Mouse (Mus musculus) cerebellum, adult 2 months (tissue): ENCODE measurements at regions not wholly inside any gene's neighbourhood (a gene's known extent, or its start where the extent isn't known, plus 50 kb on each side); places are given as distances from the start of the nearest gene placed in this dataset.

ENCODE experiments used
- DNase-seq, 2 experiments: peaks; one replicate each; pipeline ENCODE4 v3.0.0; 2021
- H3K27ac ChIP-seq: fragments of 200-500 bp; 2 replicates; pipeline ENCODE4 v1.5.1; 2012; ENCODE audit warnings: low read length, control low read depth, inconsistent platforms; ENCODE audit not compliant: insufficient read depth
- H3K27me3 ChIP-seq: fragments of 200-500 bp; 2 replicates; pipeline ENCODE4 v1.6.1; 2012; ENCODE audit warnings: inconsistent platforms, mild to moderate bottlenecking, low read length, moderate library complexity; ENCODE audit not compliant: control insufficient read depth, insufficient read depth
- H3K4me1 ChIP-seq: fragments of 200-500 bp; 2 replicates; pipeline ENCODE4 v1.6.1; 2011; ENCODE audit warnings: low read length; ENCODE audit not compliant: control insufficient read depth, insufficient read depth
- H3K4me3 ChIP-seq: fragments of 200-500 bp; replicated peaks from 2 replicates; pipeline ENCODE3; 2011; ENCODE audit warnings: mild to moderate bottlenecking, low read depth, low read length, control low read depth; ENCODE audit not compliant: insufficient read depth
- CTCF ChIP-seq: fragments of 200-500 bp; IDR thresholded peaks from 2 replicates; pipeline ENCODE4 v1.5.1; 2011; ENCODE audit warnings: low read depth, mild to moderate bottlenecking, control low read depth, low read length, moderate library complexity, borderline replicate concordance; ENCODE audit not compliant: insufficient read depth
- POLR2A ChIP-seq: fragments of 200-500 bp; IDR thresholded peaks from 2 replicates; pipeline ENCODE4 v1.6.1; 2011; ENCODE audit warnings: low read length, control low read depth, borderline replicate concordance; ENCODE audit not compliant: insufficient read depth
- WGBS: fragments of 180-500 bp; shearing (Covaris S2); methylation state at CpG from one replicate; pipeline ENCODE4 v1.1.7; 2018; 5-methylcytosine and 5-hydroxymethylcytosine counted together

GRCm38 (mm10) chr4:7997575-7997953 lies 241.3 kb downstream of the Car8 start:
- H3K4me3 ChIP-seq = no peak overlapping the region
- TF ChIP-seq CTCF (no peak), POLR2A (no peak)
- no peaks in the 10 kb centered on the region; the same call in 1 of the 2 replicates for H3K27me3 ChIP-seq
- no peaks in the 10 kb centered on the region for H3K4me1 ChIP-seq
- DNase-seq = no peak
- no peak overlapping the region for H3K27ac ChIP-seq

- Histone ChIP-seq H3K27me3 (no peaks in the 10 kb centered on the region; the same call in 1 of the 2 replicates), H3K4me3 (no peak overlapping the region), H3K4me1 (no peaks in the 10 kb centered on the region), H3K27ac (no peak overlapping the region)
- no peak for TF ChIP-seq CTCF
- TF ChIP-seq POLR2A = no peak
- WGBS = 26% methylated on average over 6 of the region's 6 CpGs
- DNase-seq = no peak
These were observed 241.8 kb downstream of the Car8 start for GRCm38 (mm10) chr4:7996923-7997574.

GRCm38 (mm10) chr4:7992944-7993343 lies 245.9 kb downstream of the Car8 start:
- TF ChIP-seq CTCF = no peak
- TF ChIP-seq POLR2A = no peak
- no peaks in the 10 kb centered on the region for H3K27me3 ChIP-seq
- 80% methylated on average over 3 of the region's 3 CpGs for WGBS
- no peak overlapping the region for H3K4me3 ChIP-seq
- DNase-seq = no peak
- H3K27ac ChIP-seq = no peak overlapping the region
- H3K4me1 ChIP-seq = no peaks in the 10 kb centered on the region

- Histone ChIP-seq H3K27me3 (no peaks in the 10 kb centered on the region), H3K4me1 (no peaks in the 10 kb centered on the region), H3K27ac (no peak overlapping the region), H3K4me3 (no peak overlapping the region)
- no peak for TF ChIP-seq POLR2A
- TF ChIP-seq CTCF = no peak
- DNase-seq = no peak
- WGBS = 90% methylated on average over 1 of the region's 1 CpGs
These were observed 251.1 kb downstream of the Car8 start for GRCm38 (mm10) chr4:7987781-7988180.

- no peak for TF ChIP-seq POLR2A
- Histone ChIP-seq H3K4me1 (no peaks in the 10 kb centered on the region), H3K27me3 (no peaks in the 10 kb centered on the region), H3K4me3 (no peak overlapping the region), H3K27ac (no peak overlapping the region)
- DNase-seq = no peak
- 78% methylated on average over 3 of the region's 3 CpGs for WGBS
These were observed 251.5 kb downstream of the Car8 start for GRCm38 (mm10) chr4:7987346-7987745.

- Histone ChIP-seq H3K27ac (no peak overlapping the region), H3K4me1 (no peaks in the 10 kb centered on the region), H3K27me3 (no peaks in the 10 kb centered on the region), H3K4me3 (no peak overlapping the region)
- no peak for DNase-seq
- whole genome bisulfite sequencing = 86% methylated on average over 6 of the region's 6 CpGs
- no peak for TF ChIP-seq POLR2A
- TF ChIP-seq CTCF = no peak
These were observed 254.0 kb downstream of the Car8 start for GRCm38 (mm10) chr4:7984814-7985213.

GRCm38 (mm10) chr4:7979772-7980351 lies 259.0 kb downstream of the Car8 start:
- Histone ChIP-seq H3K27ac (no peak overlapping the region), H3K4me1 (no peaks in the 10 kb centered on the region), H3K27me3 (no peaks in the 10 kb centered on the region), H3K4me3 (no peak overlapping the region)
- WGBS = 49% methylated on average over 12 of the region's 12 CpGs
- TF ChIP-seq CTCF (no peak), POLR2A (no peak)
- no peak for DNase-seq

GRCm38 (mm10) chr4:7977661-7978444 lies 261.0 kb downstream of the Car8 start:
- Histone ChIP-seq H3K27me3 (no peaks in the 10 kb centered on the region), H3K27ac (no peak overlapping the region), H3K4me3 (no peak overlapping the region), H3K4me1 (no peaks in the 10 kb centered on the region)
- TF ChIP-seq POLR2A (no peak), CTCF (no peak)
- DNase-seq = no peak
- 53% methylated on average over 5 of the region's 5 CpGs for WGBS
